Mouse (Mus musculus): ENCODE data around the gene Oaf.

DNA sequence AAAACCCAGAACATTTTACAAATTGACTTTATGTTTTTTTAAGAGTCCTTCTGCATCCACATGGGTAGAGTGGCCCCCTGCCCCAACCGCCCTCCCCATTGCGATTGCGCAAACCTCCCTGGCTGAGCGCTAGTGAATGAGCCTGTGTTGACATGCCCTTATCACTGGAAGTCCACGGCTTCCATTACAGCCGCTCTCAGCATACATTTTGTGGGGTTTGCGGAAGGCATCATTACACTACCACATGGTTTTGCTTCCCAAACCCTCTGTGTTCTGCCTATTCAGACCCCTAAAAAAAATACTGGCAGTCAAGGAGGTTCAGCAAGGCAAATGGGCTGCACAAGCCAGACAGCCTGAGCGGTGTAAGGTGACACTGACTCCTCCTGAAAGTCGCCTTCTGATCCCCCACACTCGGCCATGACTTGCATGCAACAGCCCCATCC, 7.0 kb upstream of the Oaf start:
- TF ChIP-seq POLR2A (IDR thresholded peaks at IDR 0.05; ENCODE audit: low read depth, low read length) (no peak), CTCF (IDR thresholded peaks at IDR 0.05; ENCODE audit: extremely low read depth, insufficient read length, insufficient replicate concordance, low read depth, low read length) (no peak)
